11 mouse cellular contexts compared by ENCODE assay signal in the genomic region with DNA sequence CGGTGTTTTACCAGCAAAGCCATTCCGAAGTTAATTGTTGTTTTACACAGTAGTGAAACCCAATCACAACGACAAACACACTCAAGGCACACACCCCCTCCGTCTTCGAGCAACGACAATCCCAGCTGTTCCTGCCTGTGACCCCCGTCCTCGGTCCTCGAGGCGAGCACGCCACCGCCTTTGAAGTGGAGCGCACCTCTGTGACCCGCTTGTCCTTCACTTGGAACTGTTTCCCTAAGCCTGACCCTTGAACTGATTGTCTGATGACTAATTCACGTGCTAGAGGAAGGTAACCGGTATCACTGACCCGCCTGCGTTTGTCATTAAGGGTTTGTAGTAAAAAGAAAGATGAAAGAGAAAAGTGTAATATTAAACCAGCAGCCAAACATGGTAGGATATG.
DNase-seq lines count a peak whose midpoint lies in the region; ATAC-seq and TF ChIP-seq lines count a peak whose summit lies in the region.
"Had no signal": no experiment of that assay in that cellular context is flagged by ENCODE, and none has a peak within 500 bp of the region (broad histone marks: within the 10 kb centered on the region; RNA-seq: fewer than 3 reads in every experiment).

No protein-coding gene starts in this region.

- no peak for TF ChIP-seq CTCF in heart, adult 2 months (IDR thresholded peaks at IDR 0.05)

- no peak overlapping the region for H3K9ac ChIP-seq in heart, adult 2 months (ENCODE audit: low read depth, low read length)
- no peak overlapping the region for H3K9ac ChIP-seq in midbrain, embryonic 15.5 days
- no peak overlapping the region for H3K9ac ChIP-seq in neural tube, embryonic 12.5 days

- no peak overlapping the region for H3K4me3 ChIP-seq in heart, adult 2 months
- H3K4me3 ChIP-seq in midbrain, embryonic 10.5 days = 0 out of 2 replicates have a peak overlapping the region, but pooled peaks have one; percentile 16
- H3K4me3 ChIP-seq in midbrain, embryonic 15.5 days = no peak overlapping the region
- H3K4me3 ChIP-seq in neural tube, embryonic 12.5 days = no peak overlapping the region
- no peak overlapping the region for H3K4me3 ChIP-seq in forebrain, embryonic 10.5 days

- peak; percentile 44 for DNase-seq in heart, adult 11 months
- no peak for DNase-seq in heart, adult 2 months
- DNase-seq in midbrain, embryonic 10.5 days (ENCODE audit: low spot score) = no peak
- DNase-seq in kidney, postnatal 10 days = peak; percentile 5
- DNase-seq in frontal cortex, postnatal 36 days (ENCODE audit: low spot score in 2 of 2) = no peak
- DNase-seq in forebrain, embryonic 10.5 days (ENCODE audit: extremely low spot score, low spot score) = no peak
- DNase-seq: gastrocnemius, postnatal 14 days; heart, postnatal 14 days had no signal

- WGBS in heart, adult 2 months = 65% methylated on average over 18 of the region's 18 CpGs
- whole genome bisulfite sequencing in midbrain, embryonic 10.5 days = 34% methylated on average over 18 of the region's 18 CpGs
- WGBS in midbrain, embryonic 15.5 days = 38% methylated on average over 18 of the region's 18 CpGs
- 33% methylated on average over 18 of the region's 18 CpGs for WGBS in neural tube, embryonic 12.5 days
- 51% methylated on average over 18 of the region's 18 CpGs for WGBS in forebrain, embryonic 10.5 days

- H3K79me2 ChIP-seq in heart, adult 2 months (replicated peaks; ENCODE audit: control insufficient read depth, insufficient read depth, low read length) = no peaks in the 10 kb centered on the region

- H3K36me3 ChIP-seq in heart, adult 2 months (ENCODE audit: control insufficient read depth, insufficient read depth, low read length) = no peaks in the 10 kb centered on the region
- no peaks in the 10 kb centered on the region for H3K36me3 ChIP-seq in midbrain, embryonic 10.5 days
- no peaks in the 10 kb centered on the region for H3K36me3 ChIP-seq in midbrain, embryonic 15.5 days (replicated peaks)
- H3K36me3 ChIP-seq in neural tube, embryonic 12.5 days = no peaks in the 10 kb centered on the region
- no peaks in the 10 kb centered on the region for H3K36me3 ChIP-seq in forebrain, embryonic 10.5 days (replicated peaks)

- no peak overlapping the region for H3K27ac ChIP-seq in heart, adult 2 months
- H3K27ac ChIP-seq in midbrain, embryonic 10.5 days (replicated peaks) = no peak overlapping the region
- H3K27ac ChIP-seq in midbrain, embryonic 15.5 days = no peak overlapping the region
- no peak overlapping the region for H3K27ac ChIP-seq in neural tube, embryonic 12.5 days
- no peak overlapping the region for H3K27ac ChIP-seq in forebrain, embryonic 10.5 days
- H3K27ac ChIP-seq: macrophage had no signal

- no peaks in the 10 kb centered on the region for H3K4me1 ChIP-seq in heart, adult 2 months (ENCODE audit: control insufficient read depth, insufficient read depth, low read length)
- peaks cover 13% of the 10 kb centered on the region for H3K4me1 ChIP-seq in midbrain, embryonic 10.5 days
- H3K4me1 ChIP-seq in midbrain, embryonic 15.5 days = no peaks in the 10 kb centered on the region
- 0 out of 2 replicates have a peak, but pooled peaks cover 3% of the 10 kb centered on the region for H3K4me1 ChIP-seq in neural tube, embryonic 12.5 days
- peaks cover 16% of the 10 kb centered on the region for H3K4me1 ChIP-seq in forebrain, embryonic 10.5 days

- no peak overlapping the region for H3K4me2 ChIP-seq in midbrain, embryonic 15.5 days
- H3K4me2 ChIP-seq in neural tube, embryonic 12.5 days (replicated peaks) = peak overlapping the region; percentile 33

- H3K9me3 ChIP-seq in midbrain, embryonic 10.5 days (replicated peaks) = no peaks in the 10 kb centered on the region
- no peaks in the 10 kb centered on the region for H3K9me3 ChIP-seq in midbrain, embryonic 15.5 days
- H3K9me3 ChIP-seq in neural tube, embryonic 12.5 days = no peaks in the 10 kb centered on the region
- H3K9me3 ChIP-seq in forebrain, embryonic 10.5 days = no peaks in the 10 kb centered on the region

- intact Hi-C loops in heart, adult 2 months (cut with DNase I) = no loop called here

- no peak for TF ChIP-seq POLR2A in heart, adult 2 months (IDR thresholded peaks at IDR 0.05; ENCODE audit: insufficient read depth, low read depth, low read length)

- TF ChIP-seq EP300 in heart, adult 2 months (IDR thresholded peaks at IDR 0.05; ENCODE audit: insufficient read depth, low read depth, low read length) = no peak

- ATAC-seq in midbrain, embryonic 15.5 days (replicated peaks) = no peak
- ATAC-seq in neural tube, embryonic 12.5 days (ENCODE audit: low FRiP score, low read depth) = no peak

- no peaks in the 10 kb centered on the region for H3K27me3 ChIP-seq in heart, adult 2 months (ENCODE audit: control insufficient read depth, insufficient read depth, low read length)
- peaks cover 39% of the 10 kb centered on the region for H3K27me3 ChIP-seq in midbrain, embryonic 10.5 days (ENCODE audit: low read depth, poor library complexity, severe bottlenecking)
- no peaks in the 10 kb centered on the region for H3K27me3 ChIP-seq in midbrain, embryonic 15.5 days (replicated peaks)
- H3K27me3 ChIP-seq in neural tube, embryonic 12.5 days (replicated peaks) = no peaks in the 10 kb centered on the region
- H3K27me3 ChIP-seq in forebrain, embryonic 10.5 days (ENCODE audit: poor library complexity, severe bottlenecking) = peaks cover 62% of the 10 kb centered on the region

Comparison
In these comparisons a context has a peak if more than half of its experiments do, and no peak if none do; other contexts are left out.
1. DNase-seq: peak in heart, adult 11 months (single experiment) and kidney, postnatal 10 days (single experiment); none in heart, adult 2 months (0 of 2), midbrain, embryonic 10.5 days (single experiment), frontal cortex, postnatal 36 days (0 of 2) and forebrain, embryonic 10.5 days (single experiment).